Mouse (Mus musculus): ENCODE results near the gene Olfr538.
"Not testable (repeated sequence)": the region's sequence is repeated elsewhere in the genome, so short reads cannot be mapped to it uniquely, and the experiment has no call there.

Olfr538 gene

GRCm38 (mm10) chr7:140567586-140567985 lies at the start of gene Olfr538:
Gene Olfr538 (plus strand): TSS chr7:140567886.
- DNase-seq, result no peak

- DNase-seq, result no peak
Measured at GRCm38 (mm10) chr7:140539746-140540145, 27.9 kb upstream of the Olfr538 start.

DNA sequence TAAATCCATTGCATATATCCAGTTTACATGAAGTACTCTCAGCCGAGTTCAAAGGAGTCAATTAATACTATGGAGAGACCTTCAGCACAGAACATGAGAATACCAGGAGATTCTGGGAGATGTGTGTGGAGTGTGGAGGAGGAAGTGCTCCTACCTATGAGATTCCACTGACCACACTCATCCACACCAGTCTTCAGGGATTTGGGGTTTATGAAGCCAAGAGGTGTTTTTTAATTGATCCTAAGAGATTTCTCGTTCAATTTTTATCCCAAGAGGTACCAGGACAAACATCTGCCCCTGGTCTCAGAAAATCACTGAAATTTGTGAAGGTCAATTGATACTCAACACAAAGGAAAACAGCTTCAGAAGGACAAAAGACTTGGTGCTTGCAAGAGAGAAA lies 33.3 kb downstream of the Olfr538 start, which contains the start of gene Olfr46:
Gene Olfr46 (plus strand): TSS at position 301 of the 400 bp plus-strand sequence.
- DNase-seq, result not testable (repeated sequence)
